Mouse (Mus musculus) kidney, embryonic 16.5 days (tissue): Measurements from ENCODE around the gene H2al1c. TPM values are rescaled to one million over a fixed set of nuclear protein-coding genes. Genes with fewer than 3 reads are reported as not detected.
"Not testable (repeated sequence)": the region's sequence is repeated elsewhere in the genome, so short reads cannot be mapped to it uniquely, and the experiment has no call there.

ENCODE experiments used
- ATAC-seq: fragments of 200-750 bp; cut with Nextera tagmentation; 2 replicates; pipeline ENCODE4 v1.8.0; 2017; ENCODE audit warnings: moderate TSS enrichment; ENCODE audit not compliant: low FRiP score, low TSS enrichment
- H3K27ac ChIP-seq: fragments of 300-500 bp; sonication (generic); 2 replicates; pipeline ENCODE4 v1.5.1; 2014; ENCODE audit warnings: low read length
- H3K27me3 ChIP-seq: fragments of 300-500 bp; sonication (generic); 2 replicates; pipeline ENCODE4 v1.6.1; 2014; ENCODE audit warnings: low read length, control low read depth, mixed read lengths; ENCODE audit not compliant: insufficient read depth
- H3K36me3 ChIP-seq: fragments of 300-500 bp; sonication (generic); 2 replicates; pipeline ENCODE4 v1.6.1; 2014; ENCODE audit warnings: low read length, control low read depth, mixed read lengths; ENCODE audit not compliant: insufficient read depth
- H3K4me1 ChIP-seq: fragments of 300-500 bp; sonication (generic); 2 replicates; pipeline ENCODE4 v1.6.1; 2014; ENCODE audit warnings: low read length, control low read depth, mixed read lengths; ENCODE audit not compliant: insufficient read depth
- H3K4me2 ChIP-seq: fragments of 300-500 bp; sonication (generic); replicated peaks from 2 replicates; pipeline ENCODE4 v1.6.1; 2014; ENCODE audit warnings: low read depth, low read length
- H3K4me3 ChIP-seq: fragments of 300-500 bp; sonication (generic); 2 replicates; pipeline ENCODE4 v1.5.1; 2014; ENCODE audit warnings: mild to moderate bottlenecking, low read length
- H3K9ac ChIP-seq: fragments of 300-500 bp; sonication (generic); replicated peaks from 2 replicates; pipeline ENCODE4 v1.6.1; 2014; ENCODE audit warnings: low read length
- H3K9me3 ChIP-seq: fragments of 300-500 bp; sonication (generic); 2 replicates; pipeline ENCODE4 v1.6.1; 2016; ENCODE audit warnings: low read length, control low read depth
- WGBS: fragments of 180-500 bp; shearing (Covaris S2); extraction: QIAGEN DNeasy Blood & Tissue Kit; methylation state at CpG from one replicate; pipeline ENCODE4 v1.1.7; 2014; 5-methylcytosine and 5-hydroxymethylcytosine counted together
- polyA plus RNA-seq: library from polyadenylated mRNA; unstranded; fragments of >200 nt; fragmentation: Nextera tagmentation; extraction: Ambion mirVana; gene quantifications from 2 replicates; pipeline ENCODE4 v1.2.1, GENCODE M21; 2015

Gene H2al1c
- polyA plus RNA-seq, 1 experiment from 2014 or later, result not detected

DNA sequence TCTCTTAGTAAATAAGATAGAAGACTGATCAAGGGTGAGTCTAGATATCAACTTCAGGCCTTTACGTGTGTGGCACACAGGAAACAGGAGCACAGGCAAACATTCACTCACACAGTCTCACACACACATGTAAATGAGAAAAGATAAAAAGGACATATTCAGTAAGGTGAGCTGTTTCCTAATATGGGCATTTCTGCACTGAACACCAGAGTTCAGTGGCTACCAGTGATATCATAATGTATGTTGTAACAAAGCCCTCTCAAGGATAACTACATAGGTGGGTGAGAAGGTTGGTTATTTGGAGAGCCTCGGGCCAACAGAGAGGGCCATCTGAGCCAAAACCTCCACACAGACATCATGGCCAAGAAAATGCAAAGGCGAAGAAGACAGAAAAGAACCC, 3.3 kb upstream of the H2al1c start, which contains the start of gene H2al1b:
Gene H2al1b (plus strand): TSS at position 301 of the 400 bp plus-strand sequence.
- not testable (repeated sequence) for H3K27me3 ChIP-seq, H3K27ac ChIP-seq, H3K9ac ChIP-seq, H3K36me3 ChIP-seq, H3K4me1 ChIP-seq, H3K9me3 ChIP-seq, H3K4me3 ChIP-seq, H3K4me2 ChIP-seq, ATAC-seq
- 85% methylated on average over 1 of the region's 3 CpGs for WGBS

DNA sequence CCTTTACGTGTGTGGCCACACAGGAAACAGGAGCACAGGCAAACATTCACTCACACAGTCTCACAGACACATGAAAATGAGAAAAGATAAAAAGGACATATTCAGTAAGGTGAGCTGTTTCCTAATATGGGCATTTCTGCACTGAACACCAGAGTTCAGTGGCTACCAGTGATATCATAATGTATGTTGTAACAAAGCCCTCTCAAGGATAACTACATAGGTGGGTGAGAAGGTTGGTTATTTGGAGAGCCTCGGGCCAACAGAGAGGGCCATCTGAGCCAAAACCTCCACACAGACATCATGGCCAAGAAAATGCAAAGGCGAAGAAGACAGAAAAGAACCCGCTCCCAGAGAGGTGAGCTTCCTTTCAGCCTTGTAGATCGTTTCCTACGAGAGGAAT, 3.1 kb downstream of the H2al1c start, which contains the start of gene H2al1d:
Gene H2al1d (plus strand): TSS at position 301 of the 400 bp plus-strand sequence.
- H3K9me3 ChIP-seq, ATAC-seq, H3K4me1 ChIP-seq, H3K27ac ChIP-seq, H3K27me3 ChIP-seq, H3K9ac ChIP-seq, H3K36me3 ChIP-seq, H3K4me2 ChIP-seq, H3K4me3 ChIP-seq: not testable (repeated sequence)
- WGBS, result no CpG with 5 or more reads among the region's 6 CpGs

DNA sequence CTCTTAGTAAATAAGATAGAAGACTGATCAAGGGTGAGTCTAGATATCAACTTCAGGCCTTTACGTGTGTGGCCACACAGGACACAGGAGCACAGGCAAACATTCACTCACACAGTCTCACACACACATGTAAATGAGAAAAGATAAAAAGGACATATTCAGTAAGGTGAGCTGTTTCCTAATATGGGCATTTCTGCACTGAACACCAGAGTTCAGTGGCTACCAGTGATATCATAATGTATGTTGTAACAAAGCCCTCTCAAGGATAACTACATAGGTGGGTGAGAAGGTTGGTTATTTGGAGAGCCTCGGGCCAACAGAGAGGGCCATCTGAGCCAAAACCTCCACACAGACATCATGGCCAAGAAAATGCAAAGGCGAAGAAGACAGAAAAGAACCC, 6.2 kb downstream of the H2al1c start, which contains the start of gene H2al1e:
Gene H2al1e (plus strand): TSS at position 301 of the 400 bp plus-strand sequence.
- WGBS, result no CpG with 5 or more reads among the region's 3 CpGs
- not testable (repeated sequence) for ATAC-seq

DNA sequence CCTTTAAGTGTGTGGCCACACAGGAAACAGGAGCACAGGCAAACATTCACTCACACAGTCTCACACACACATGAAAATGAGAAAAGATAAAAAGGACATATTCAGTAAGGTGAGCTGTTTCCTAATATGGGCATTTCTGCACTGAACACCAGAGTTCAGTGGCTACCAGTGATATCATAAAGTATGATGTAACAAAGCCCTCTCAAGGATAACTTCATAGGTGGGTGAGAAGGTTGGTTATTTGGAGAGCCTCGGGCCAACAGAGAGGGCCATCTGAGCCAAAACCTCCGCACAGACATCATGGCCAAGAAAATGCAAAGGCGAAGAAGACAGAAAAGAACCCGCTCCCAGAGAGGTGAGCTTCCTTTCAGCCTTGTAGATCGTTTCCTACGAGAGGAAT, 9.4 kb downstream of the H2al1c start, which contains the start of gene H2al1f:
Gene H2al1f (plus strand): TSS at position 301 of the 400 bp plus-strand sequence.
- WGBS, result no CpG with 5 or more reads among the region's 6 CpGs
- not testable (repeated sequence) for H3K4me3 ChIP-seq, H3K9me3 ChIP-seq, H3K4me1 ChIP-seq, ATAC-seq, H3K4me2 ChIP-seq, H3K9ac ChIP-seq, H3K27ac ChIP-seq, H3K27me3 ChIP-seq, H3K36me3 ChIP-seq

More for the DNA sequence above, 6.2 kb downstream of the H2al1c start, which contains the start of gene H2al1e:
- not testable (repeated sequence) for H3K27ac ChIP-seq, H3K9me3 ChIP-seq, H3K4me2 ChIP-seq, H3K36me3 ChIP-seq, H3K4me3 ChIP-seq, H3K27me3 ChIP-seq, H3K9ac ChIP-seq, H3K4me1 ChIP-seq

DNA sequence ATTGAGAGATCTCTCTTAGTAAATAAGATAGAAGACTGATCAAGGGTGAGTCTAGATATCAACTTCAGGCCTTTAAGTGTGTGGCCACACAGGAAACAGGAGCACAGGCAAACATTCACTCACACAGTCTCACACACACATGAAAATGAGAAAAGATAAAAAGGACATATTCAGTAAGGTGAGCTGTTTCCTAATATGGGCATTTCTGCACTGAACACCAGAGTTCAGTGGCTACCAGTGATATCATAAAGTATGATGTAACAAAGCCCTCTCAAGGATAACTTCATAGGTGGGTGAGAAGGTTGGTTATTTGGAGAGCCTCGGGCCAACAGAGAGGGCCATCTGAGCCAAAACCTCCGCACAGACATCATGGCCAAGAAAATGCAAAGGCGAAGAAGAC, 12.5 kb downstream of the H2al1c start, which contains the start of gene H2al1g:
Gene H2al1g (plus strand): TSS at position 301 of the 400 bp plus-strand sequence.
- H3K4me3 ChIP-seq, H3K36me3 ChIP-seq, H3K27me3 ChIP-seq, H3K4me1 ChIP-seq, H3K27ac ChIP-seq, ATAC-seq, H3K9ac ChIP-seq, H3K4me2 ChIP-seq, H3K9me3 ChIP-seq: not testable (repeated sequence)
- no CpG with 5 or more reads among the region's 3 CpGs for WGBS

DNA sequence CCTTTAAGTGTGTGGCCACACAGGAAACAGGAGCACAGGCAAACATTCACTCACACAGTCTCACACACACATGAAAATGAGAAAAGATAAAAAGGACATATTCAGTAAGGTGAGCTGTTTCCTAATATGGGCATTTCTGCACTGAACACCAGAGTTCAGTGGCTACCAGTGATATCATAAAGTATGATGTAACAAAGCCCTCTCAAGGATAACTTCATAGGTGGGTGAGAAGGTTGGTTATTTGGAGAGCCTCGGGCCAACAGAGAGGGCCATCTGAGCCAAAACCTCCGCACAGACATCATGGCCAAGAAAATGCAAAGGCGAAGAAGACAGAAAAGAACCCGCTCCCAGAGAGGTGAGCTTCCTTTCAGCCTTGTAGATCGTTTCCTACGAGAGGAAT, 15.7 kb downstream of the H2al1c start, which contains the start of gene H2al1h:
Gene H2al1h (plus strand): TSS at position 301 of the 400 bp plus-strand sequence.
- H3K4me1 ChIP-seq, H3K4me2 ChIP-seq, H3K9ac ChIP-seq, H3K4me3 ChIP-seq, H3K27ac ChIP-seq, H3K27me3 ChIP-seq, ATAC-seq, H3K9me3 ChIP-seq, H3K36me3 ChIP-seq: not testable (repeated sequence)
- WGBS, result no CpG with 5 or more reads among the region's 6 CpGs

DNA sequence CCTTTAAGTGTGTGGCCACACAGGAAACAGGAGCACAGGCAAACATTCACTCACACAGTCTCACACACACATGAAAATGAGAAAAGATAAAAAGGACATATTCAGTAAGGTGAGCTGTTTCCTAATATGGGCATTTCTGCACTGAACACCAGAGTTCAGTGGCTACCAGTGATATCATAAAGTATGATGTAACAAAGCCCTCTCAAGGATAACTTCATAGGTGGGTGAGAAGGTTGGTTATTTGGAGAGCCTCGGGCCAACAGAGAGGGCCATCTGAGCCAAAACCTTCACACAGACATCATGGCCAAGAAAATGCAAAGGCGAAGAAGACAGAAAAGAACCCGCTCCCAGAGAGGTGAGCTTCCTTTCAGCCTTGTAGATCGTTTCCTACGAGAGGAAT, 18.9 kb downstream of the H2al1c start, which contains the start of gene H2al1i:
Gene H2al1i (plus strand): TSS at position 301 of the 400 bp plus-strand sequence.
- H3K4me2 ChIP-seq, H3K9ac ChIP-seq, H3K27ac ChIP-seq, H3K4me3 ChIP-seq, H3K4me1 ChIP-seq, H3K36me3 ChIP-seq, H3K9me3 ChIP-seq, ATAC-seq, H3K27me3 ChIP-seq: not testable (repeated sequence)
- 71% methylated on average over 1 of the region's 5 CpGs for WGBS

DNA sequence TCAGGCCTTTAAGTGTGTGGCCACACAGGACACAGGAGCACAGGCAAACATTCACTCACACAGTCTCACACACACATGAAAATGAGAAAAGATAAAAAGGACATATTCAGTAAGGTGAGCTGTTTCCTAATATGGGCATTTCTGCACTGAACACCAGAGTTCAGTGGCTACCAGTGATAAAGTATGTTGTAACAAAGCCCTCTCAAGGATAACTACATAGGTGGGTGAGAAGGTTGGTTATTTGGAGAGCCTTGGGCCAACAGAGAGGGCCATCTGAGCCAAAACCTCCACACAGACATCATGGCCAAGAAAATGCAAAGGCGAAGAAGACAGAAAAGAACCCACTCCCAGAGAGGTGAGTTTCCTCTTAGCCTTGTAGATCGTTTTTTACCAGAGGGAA, 22.1 kb downstream of the H2al1c start, which contains the start of gene H2al1j:
Gene H2al1j (plus strand): TSS at position 301 of the 400 bp plus-strand sequence.
- not testable (repeated sequence) for H3K36me3 ChIP-seq, H3K4me1 ChIP-seq, H3K27me3 ChIP-seq, H3K27ac ChIP-seq, ATAC-seq, H3K9me3 ChIP-seq, H3K4me3 ChIP-seq, H3K9ac ChIP-seq, H3K4me2 ChIP-seq
- 100% methylated on average over 2 of the region's 2 CpGs for WGBS

- no peaks in the 10 kb centered on the region for H3K4me1 ChIP-seq
- H3K27ac ChIP-seq, result no peak overlapping the region
- H3K9ac ChIP-seq, result no peak overlapping the region
- H3K36me3 ChIP-seq, result no peaks in the 10 kb centered on the region
- no peak overlapping the region for H3K4me3 ChIP-seq
- no peaks in the 10 kb centered on the region; the same call in 1 of the 2 replicates for H3K27me3 ChIP-seq
- WGBS, result 73% methylated on average over 9 of the region's 9 CpGs
- no peaks in the 10 kb centered on the region for H3K9me3 ChIP-seq
- no peak overlapping the region for H3K4me2 ChIP-seq
- ATAC-seq, result no peak
Measured at GRCm38 (mm10) chrX:11345762-11346161, 40.3 kb downstream of the H2al1c start.

- no peaks in the 10 kb centered on the region for H3K9me3 ChIP-seq
- no peak for ATAC-seq
- H3K4me1 ChIP-seq, result no peaks in the 10 kb centered on the region
- no peak overlapping the region for H3K27ac ChIP-seq
- 89% methylated on average over 3 of the region's 3 CpGs for WGBS
- peaks cover 2% of the 10 kb centered on the region; the same call in 1 of the 2 replicates for H3K27me3 ChIP-seq
- H3K4me3 ChIP-seq, result no peak overlapping the region
- no peak overlapping the region for H3K4me2 ChIP-seq
- no peaks in the 10 kb centered on the region for H3K36me3 ChIP-seq
- H3K9ac ChIP-seq, result no peak overlapping the region
Measured at GRCm38 (mm10) chrX:11346756-11347155, 41.3 kb downstream of the H2al1c start.
